Mouse (Mus musculus) neutrophil, adult 5-6 weeks (primary cell): ENCODE results near the gene Ndufaf7. TPM values are rescaled to one million over a fixed set of nuclear protein-coding genes. Genes with fewer than 3 reads are reported as not detected.

Experiments used
- ATAC-seq: fragments of 151-379, 151-347 bp; 2 replicates; pipeline ENCODE4 v1.8.0; 2017; ENCODE audit warnings: mild to moderate bottlenecking, moderate TSS enrichment; ENCODE audit not compliant: insufficient number of reproducible peaks, poor library complexity, low FRiP score, severe bottlenecking; ENCODE audit errors: extremely low read depth
- total RNA-seq: library from RNA; stranded (forward); fragments of 200-1000 nt; gene quantifications from 2 replicates; pipeline ENCODE4 v1.2.3, GENCODE M21; 2017

Ndufaf7 gene
- total RNA-seq = 30.1 and 30.5 TPM in 2 replicates

- peak; percentile 97 for ATAC-seq
Measured at GRCm38 (mm10) chr17:78936466-78937228, at the start of gene Ndufaf7, which contains the start of gene Cebpz. Gene Ndufaf7, plus strand, starts transcription at chr17:78937136. Gene Cebpz, minus strand, starts transcription at chr17:78937066.

GRCm38 (mm10) chr17:78888554-78888953 lies 48.4 kb upstream of the Ndufaf7 start:
- no peak for ATAC-seq

GRCm38 (mm10) chr17:78889184-78889583 lies 47.8 kb upstream of the Ndufaf7 start:
- no peak for ATAC-seq

GRCm38 (mm10) chr17:78891020-78891419 lies 45.9 kb upstream of the Ndufaf7 start:
- ATAC-seq = peak; percentile 55; the same call in 1 of the 2 replicates

GRCm38 (mm10) chr17:78894991-78895390 lies 41.9 kb upstream of the Ndufaf7 start:
- no peak for ATAC-seq

GRCm38 (mm10) chr17:78895394-78895793 lies 41.5 kb upstream of the Ndufaf7 start:
- no peak for ATAC-seq

- no peak for ATAC-seq
Measured at GRCm38 (mm10) chr17:78903158-78903557, 33.8 kb upstream of the Ndufaf7 start.

GRCm38 (mm10) chr17:78906892-78907291 lies 30.0 kb upstream of the Ndufaf7 start, which contains the start of gene Sult6b1:
Gene Sult6b1, minus strand, starts transcription at chr17:78906992.
- no peak for ATAC-seq

- ATAC-seq = no peak
Measured at GRCm38 (mm10) chr17:78909374-78909773, 27.6 kb upstream of the Ndufaf7 start.

- no peak for ATAC-seq
Measured at GRCm38 (mm10) chr17:78912861-78913281, 24.1 kb upstream of the Ndufaf7 start.

- ATAC-seq = no peak
Measured at GRCm38 (mm10) chr17:78913921-78914320, 23.0 kb upstream of the Ndufaf7 start.

- no peak for ATAC-seq
Measured at GRCm38 (mm10) chr17:78915772-78916171, 21.2 kb upstream of the Ndufaf7 start.

- peak; percentile 92 for ATAC-seq
Measured at GRCm38 (mm10) chr17:78916369-78916813, 20.5 kb upstream of the Ndufaf7 start, which contains the start of gene Cebpzos. Gene Cebpzos, plus strand, starts transcription at chr17:78916500.

- no peak for ATAC-seq
Measured at GRCm38 (mm10) chr17:78916899-78917298, 20.0 kb upstream of the Ndufaf7 start.

GRCm38 (mm10) chr17:78917696-78918095 lies 19.2 kb upstream of the Ndufaf7 start:
- no peak for ATAC-seq

- ATAC-seq = no peak
Measured at GRCm38 (mm10) chr17:78935857-78936256, 1.1 kb upstream of the Ndufaf7 start.

- no peak for ATAC-seq
Measured at GRCm38 (mm10) chr17:78937229-78937853, 405 bp downstream of the Ndufaf7 start.

- ATAC-seq = peak; percentile 28; the same call in 1 of the 2 replicates
Measured at GRCm38 (mm10) chr17:78938927-78939326, 2.0 kb downstream of the Ndufaf7 start.

GRCm38 (mm10) chr17:78942579-78942978 lies 5.6 kb downstream of the Ndufaf7 start:
- no peak for ATAC-seq

- ATAC-seq = no peak
Measured at GRCm38 (mm10) chr17:78951225-78951624, 14.3 kb downstream of the Ndufaf7 start.
